ENCODE assay signal across 14 mouse cellular contexts in genomic region chr5:45539502-45539901, GRCm38 (mm10). TPM values are rescaled to one million over a fixed set of nuclear protein-coding genes. Genes with fewer than 3 reads are reported as not detected.
DNase-seq lines count a peak whose midpoint lies in the region; TF ChIP-seq lines count a peak whose summit lies in the region.
"Had no signal": no experiment of that assay in that cellular context is flagged by ENCODE, and none has a peak within 500 bp of the region (broad histone marks: within the 10 kb centered on the region; RNA-seq: fewer than 3 reads in every experiment).

No protein-coding gene starts in this region.

- H3K4me1 ChIP-seq in cerebellum, adult 2 months (ENCODE audit: control insufficient read depth, insufficient read depth, low read length), result peaks cover 6% of the 10 kb centered on the region
- no peaks in the 10 kb centered on the region for H3K4me1 ChIP-seq in olfactory bulb, adult 2 months (ENCODE audit: control insufficient read depth, insufficient read depth, low read length)
- H3K4me1 ChIP-seq: limb, embryonic 15.5 days had no signal

- no peak for DNase-seq in cerebellum, adult 2 months
- DNase-seq in cerebellum, adult 11 months, result no peak
- peak; percentile 6 for DNase-seq in left cerebral cortex, postnatal 4 days
- DNase-seq in left cerebral cortex, postnatal 10 days (ENCODE audit: extremely low spot score in 1 of 2, low spot score in 2 of 2), result no peak
- DNase-seq in retina, postnatal 1 day, result peak; percentile 21
- DNase-seq in retina, embryonic 14.5 days (ENCODE audit: low spot score), result no peak
- DNase-seq in heart, postnatal 4 days, result no peak
- DNase-seq: adrenal gland, postnatal 36 days; cerebellum, adult 9-10 months; kidney, postnatal 25 days; thymus, postnatal 14 days had no signal

- no peak for TF ChIP-seq POLR2A in cerebellum, adult 2 months (IDR thresholded peaks at IDR 0.05; ENCODE audit: borderline replicate concordance, insufficient read depth, low read length)
- TF ChIP-seq POLR2A in olfactory bulb, adult 2 months (IDR thresholded peaks at IDR 0.05; ENCODE audit: insufficient read depth, low read depth, low read length), result no peak

- intact Hi-C loops in left cerebral cortex, postnatal 4 days (cut with DNase I), result no loop called here
- intact Hi-C loops in left cerebral cortex, postnatal 10 days (cut with DNase I), result loop anchor here (10.0 kb wide), 1 partner anchor 805 kb away; no protein-coding TSS in a partner anchor

- no peaks in the 10 kb centered on the region for H3K27me3 ChIP-seq in cerebellum, adult 2 months (ENCODE audit: control insufficient read depth, insufficient read depth, low read length)
- H3K27me3 ChIP-seq: limb, embryonic 15.5 days had no signal

- H3K4me3 ChIP-seq in cerebellum, adult 2 months (replicated peaks; ENCODE audit: insufficient read depth, low read depth, low read length), result no peak overlapping the region
- no peak overlapping the region for H3K4me3 ChIP-seq in olfactory bulb, adult 2 months (ENCODE audit: insufficient read depth, low read depth, low read length)
- H3K4me3 ChIP-seq: erythroblast, embryonic 14.5 days; limb, embryonic 15.5 days had no signal

- no peak overlapping the region for H3K27ac ChIP-seq in cerebellum, adult 2 months (ENCODE audit: insufficient read depth, low read length)
- H3K27ac ChIP-seq in olfactory bulb, adult 2 months (ENCODE audit: insufficient read depth, low read depth, low read length), result no peak overlapping the region
- H3K27ac ChIP-seq: limb, embryonic 15.5 days had no signal

- 0 out of 2 replicates have a peak, but pooled peaks have one; percentile 8 for TF ChIP-seq CTCF in cerebellum, adult 2 months (IDR thresholded peaks at IDR 0.05; ENCODE audit: borderline replicate concordance, insufficient read depth, low read depth, low read length)
- TF ChIP-seq CTCF in olfactory bulb, adult 2 months (IDR thresholded peaks at IDR 0.05; ENCODE audit: insufficient read depth, low read depth, low read length), result 0 out of 2 replicates have a peak, but pooled peaks have one; percentile 13

- 60% methylated on average over 10 of the region's 10 CpGs for WGBS in cerebellum, adult 2 months
- WGBS in olfactory bulb, adult 2 months, result 61% methylated on average over 10 of the region's 10 CpGs

RNA-seq across cellular contexts. Expression of gene Med28, which starts 19.5 kb away (rescaled TPM):
- 131 and 134 TPM in 2 replicates for polyA plus RNA-seq in cerebellum, adult 2 months (2012; rRNA removed)
- total RNA-seq in left cerebral cortex, postnatal 4 days (2021), result 10 to 100 TPM; 91.8 to 96.5 TPM
- total RNA-seq in left cerebral cortex, postnatal 10 days (2021), result 10 to 100 TPM; 81.9 to 83.8 TPM
- polyA plus RNA-seq in olfactory bulb, adult 2 months (2012; ENCODE audit: insufficient read depth, insufficient read length, low replicate concordance, missing spikeins), result not detected in 2 replicates
- total RNA-seq in heart, postnatal 4 days (2021), result 10 to 100 TPM; 53.6 to 60.3 TPM

RNA-seq across cellular contexts. Expression of gene Lap3, which starts 46.3 kb away (rescaled TPM):
- 51.1 and 56.7 TPM in 2 replicates for polyA plus RNA-seq in cerebellum, adult 2 months (2012; rRNA removed)
- total RNA-seq in left cerebral cortex, postnatal 4 days (2021), result 10 to 100 TPM; 31.0 to 38.4 TPM
- total RNA-seq in left cerebral cortex, postnatal 10 days (2021), result 10 to 100 TPM; 37.3 to 39.5 TPM
- polyA plus RNA-seq in olfactory bulb, adult 2 months (2012; ENCODE audit: insufficient read depth, insufficient read length, low replicate concordance, missing spikeins), result not detected in 2 replicates
- total RNA-seq in heart, postnatal 4 days (2021), result 10 to 100 TPM; 74.3 to 92.5 TPM

Comparison
In these comparisons a context has a peak if more than half of its experiments do, and no peak if none do; other contexts are left out.
1. DNase-seq: peak in left cerebral cortex, postnatal 4 days (single experiment) and retina, postnatal 1 day (single experiment); none in cerebellum, adult 2 months (0 of 2), cerebellum, adult 11 months (single experiment), left cerebral cortex, postnatal 10 days (0 of 2), retina, embryonic 14.5 days (single experiment) and heart, postnatal 4 days (single experiment).